Mouse (Mus musculus) thymus, adult 2 months (tissue): ENCODE measurements around the gene Fhad1.

Source experiments
- CTCF ChIP-seq: fragments of 200-500 bp; IDR thresholded peaks from 2 replicates; pipeline ENCODE4 v1.5.1; 2012; ENCODE audit warnings: mild to moderate bottlenecking, control low read depth, low read length, moderate library complexity, borderline replicate concordance; ENCODE audit not compliant: control insufficient read depth, poor library complexity, insufficient read depth; ENCODE audit errors: extremely low read depth
- POLR2A ChIP-seq: fragments of 200-500 bp; IDR thresholded peaks from 2 replicates; pipeline ENCODE4 v1.6.1; 2012; ENCODE audit warnings: mild to moderate bottlenecking, low read length, control low read depth, moderate library complexity; ENCODE audit not compliant: control insufficient read depth, poor library complexity, insufficient read depth; ENCODE audit errors: extremely low read depth

GRCm38 (mm10) chr4:141996880-141997279 lies 18.0 kb downstream of the Fhad1 start:
- TF ChIP-seq CTCF: no peak
- no peak for TF ChIP-seq POLR2A
